Mouse (Mus musculus) cerebellum, adult 11 months (tissue): ENCODE results near the gene Mctp2.

Experiments used
- DNase-seq: peaks from one replicate; pipeline ENCODE4 v3.0.0; 2022

The Mctp2 gene

DNA sequence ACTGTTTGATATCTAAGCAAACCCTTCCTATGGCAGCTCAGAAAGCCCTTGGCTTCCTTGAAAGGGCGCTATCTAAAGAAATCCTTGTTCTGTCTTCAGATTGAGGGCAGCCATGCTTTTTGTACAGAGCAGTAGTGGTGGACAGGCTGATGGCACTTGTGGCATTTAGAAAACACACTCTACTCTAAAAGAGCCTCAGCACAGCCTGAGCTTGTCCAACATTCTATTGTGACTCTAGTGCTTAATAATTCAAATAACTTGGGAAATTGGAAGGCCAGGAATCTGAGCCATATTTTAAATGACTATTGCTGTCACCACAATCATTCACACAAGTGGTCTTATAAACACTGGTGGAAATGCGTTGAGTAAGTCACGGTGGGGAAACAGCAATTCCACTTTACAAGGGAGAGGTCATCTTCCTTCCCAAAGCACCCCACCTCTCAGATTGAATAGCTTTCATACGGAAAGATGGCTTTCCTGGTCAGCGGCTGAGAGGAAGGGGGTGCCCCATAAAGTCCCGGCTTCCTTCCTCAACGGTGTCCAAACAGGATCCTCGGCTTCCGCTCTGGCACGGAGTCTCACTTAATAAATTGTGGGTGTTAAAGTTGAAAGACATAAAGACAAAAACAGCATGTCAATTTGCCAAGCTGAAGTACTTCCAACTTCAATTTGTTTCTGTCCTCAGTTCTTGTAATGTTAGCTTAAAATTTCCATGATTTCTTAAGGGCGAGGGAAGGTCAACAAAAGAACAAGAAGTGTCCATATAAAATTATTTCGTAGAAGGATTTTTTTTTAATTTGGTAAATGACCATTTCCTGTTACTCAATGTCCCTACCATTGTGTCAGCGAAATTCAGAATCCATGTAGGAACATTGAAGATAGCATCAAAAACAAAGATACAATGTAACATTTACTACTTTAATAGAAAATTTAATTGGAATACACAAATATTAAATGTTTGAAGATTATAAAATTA lies 140.4 kb downstream of the Mctp2 start:
- DNase-seq, result no peak

DNA sequence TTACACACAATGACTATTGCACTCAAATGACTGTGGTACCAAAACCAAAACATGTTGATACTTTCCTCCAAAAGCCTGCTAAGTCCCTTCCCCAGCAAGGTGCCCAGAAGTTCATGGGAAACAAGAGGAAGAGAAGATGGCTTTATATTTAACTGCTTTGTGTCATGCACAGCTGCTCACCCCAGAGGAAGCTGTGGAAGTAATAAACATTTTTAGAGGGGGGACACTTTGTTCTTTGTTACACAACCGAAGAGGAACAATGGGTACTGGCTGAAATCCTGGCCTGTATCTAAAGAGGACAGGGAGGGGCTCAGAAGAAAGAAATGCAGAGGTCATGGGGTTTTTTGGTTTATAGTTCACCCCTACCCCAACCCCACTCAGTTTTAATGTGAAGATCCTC lies 144.2 kb downstream of the Mctp2 start:
- no peak for DNase-seq

DNA sequence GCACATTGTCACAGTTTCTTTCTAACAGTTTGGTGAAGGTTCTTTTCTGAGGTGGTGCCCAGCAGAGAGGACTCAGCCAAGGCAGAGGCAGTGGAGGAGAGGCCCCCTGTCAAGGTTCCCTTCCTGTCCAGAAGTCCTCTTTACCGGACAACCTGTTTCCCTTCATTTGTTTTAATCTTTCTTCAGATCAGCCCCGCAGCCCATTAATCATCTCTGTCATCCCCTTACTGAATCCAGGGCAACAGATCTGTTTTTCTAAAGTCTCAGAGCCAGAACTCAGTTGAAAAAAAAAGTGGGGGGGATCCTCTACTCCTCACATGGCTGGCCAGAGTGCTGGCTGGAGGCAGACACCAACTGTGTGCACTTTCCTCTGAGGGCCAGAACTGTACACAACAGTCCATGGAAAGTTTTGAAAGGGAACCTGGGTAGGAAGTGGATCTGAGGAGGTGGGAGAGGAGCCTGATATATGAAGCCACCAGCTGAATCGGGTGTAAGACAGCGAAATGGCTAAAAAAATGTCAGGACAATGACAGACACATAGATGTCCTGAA lies 146.8 kb downstream of the Mctp2 start:
- no peak for DNase-seq

DNA sequence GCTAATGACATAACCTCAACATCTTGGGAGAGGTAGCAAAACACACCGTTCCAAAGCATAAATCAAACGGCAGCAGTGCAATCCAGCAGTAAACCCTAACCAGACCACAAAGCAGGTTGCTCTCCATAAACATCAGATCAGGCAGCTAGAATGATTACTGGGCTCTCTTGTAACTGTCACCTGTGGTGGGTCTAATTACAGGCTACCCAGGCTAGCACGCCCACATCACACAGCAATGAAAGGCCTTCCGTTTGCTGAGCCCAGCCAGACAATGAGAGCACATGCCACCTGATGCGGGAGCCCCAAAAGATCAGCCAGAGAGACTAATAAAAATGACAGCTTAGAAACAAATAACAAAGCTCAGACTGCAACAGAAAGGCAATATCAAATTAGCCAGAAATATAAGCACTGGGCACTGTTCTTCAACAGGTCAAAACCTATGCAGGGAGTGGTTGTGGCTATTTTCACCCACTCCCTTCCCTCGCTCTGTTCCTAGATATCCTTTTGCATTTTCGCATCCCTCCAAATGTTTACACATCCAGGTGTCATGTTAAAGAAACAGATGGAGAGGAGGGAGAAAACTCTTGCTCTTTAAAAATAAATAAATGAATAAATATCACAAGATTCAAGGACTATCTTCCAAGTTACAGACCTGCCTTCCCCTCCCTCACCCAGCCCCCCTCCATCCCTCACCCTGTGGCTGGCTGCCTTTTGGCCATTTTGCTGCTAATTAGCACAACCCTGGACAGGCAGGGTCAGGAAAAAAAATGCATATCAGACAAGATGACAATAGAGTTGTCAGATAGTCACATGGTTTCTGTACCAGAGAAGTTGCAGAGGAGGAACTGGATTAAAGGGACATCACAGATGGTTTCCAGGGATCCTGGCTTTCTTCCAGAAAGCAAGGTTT lies 155.4 kb downstream of the Mctp2 start:
- no peak for DNase-seq

DNA sequence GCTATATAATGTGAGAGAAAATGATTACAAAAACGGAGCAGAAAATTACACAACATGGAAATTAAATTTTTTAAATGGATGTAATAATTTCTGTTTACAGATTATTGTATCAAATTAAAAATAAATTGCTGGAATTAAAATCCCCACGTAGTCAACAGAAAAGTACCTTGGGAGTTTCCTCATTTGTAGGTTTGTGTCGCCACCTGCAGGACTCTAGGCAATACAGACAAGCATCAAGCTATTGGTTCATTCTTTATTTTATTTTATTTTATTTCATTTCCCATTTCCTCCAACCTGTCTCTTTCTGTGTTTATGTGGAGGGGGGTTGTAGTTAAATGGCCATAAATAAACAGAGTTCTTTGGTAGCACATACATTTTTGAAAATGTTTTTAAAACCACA lies 157.3 kb downstream of the Mctp2 start:
- DNase-seq, result no peak

DNA sequence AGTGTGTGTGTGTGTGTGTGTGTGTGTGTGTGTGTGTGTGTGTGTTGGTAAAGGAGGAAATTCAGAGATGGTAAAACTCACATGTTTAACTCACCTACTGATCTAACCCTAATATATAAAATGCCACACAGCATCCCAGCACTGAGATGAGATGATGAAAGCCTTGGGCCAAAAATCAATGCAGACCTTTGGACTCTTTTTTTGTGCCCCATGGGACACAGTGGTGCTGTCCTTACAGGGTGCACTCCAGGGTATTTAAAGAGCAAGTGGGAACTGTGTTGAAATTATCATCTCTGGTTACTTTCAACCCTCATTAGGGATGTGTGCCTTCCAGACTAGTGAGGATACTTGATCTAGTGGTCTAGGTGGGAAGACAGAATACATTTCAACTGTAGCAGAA lies 159.6 kb downstream of the Mctp2 start:
- no peak for DNase-seq

DNA sequence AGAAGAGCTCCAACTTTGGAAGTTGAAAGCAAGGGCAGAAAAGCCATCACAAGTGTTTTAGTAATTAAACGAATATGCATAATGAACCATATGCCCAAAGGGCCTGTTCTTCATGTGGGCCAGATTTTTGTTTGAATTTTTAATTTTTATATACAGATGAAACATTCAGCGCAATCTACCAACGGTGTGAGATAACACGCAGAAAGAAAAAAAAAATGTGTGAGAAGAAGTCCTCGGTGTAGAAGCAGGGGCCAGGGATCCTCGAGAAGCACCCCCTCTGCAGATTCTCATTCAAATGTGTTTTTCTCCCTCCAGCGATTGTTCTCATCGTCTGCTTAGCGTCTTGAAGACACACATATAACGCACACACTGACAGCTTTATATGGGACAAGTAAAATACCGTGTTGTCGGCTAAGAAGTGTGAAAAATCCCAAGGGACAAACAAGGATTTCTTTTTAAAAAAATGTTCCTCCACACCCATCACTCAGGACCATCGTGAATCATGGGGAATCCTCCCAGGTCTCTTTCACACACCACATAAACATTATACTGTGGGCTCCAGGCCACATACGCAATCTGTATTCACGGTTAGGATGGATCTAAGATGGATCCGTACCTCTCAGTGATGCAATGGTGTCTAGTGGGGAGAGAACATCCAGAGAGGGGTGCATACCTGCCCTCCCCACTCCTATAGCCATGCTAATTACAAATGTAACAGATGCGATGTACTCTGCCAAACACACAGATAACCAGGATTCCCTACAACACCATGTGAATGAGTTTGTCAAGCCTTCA lies 160.5 kb downstream of the Mctp2 start:
- no peak for DNase-seq

DNA sequence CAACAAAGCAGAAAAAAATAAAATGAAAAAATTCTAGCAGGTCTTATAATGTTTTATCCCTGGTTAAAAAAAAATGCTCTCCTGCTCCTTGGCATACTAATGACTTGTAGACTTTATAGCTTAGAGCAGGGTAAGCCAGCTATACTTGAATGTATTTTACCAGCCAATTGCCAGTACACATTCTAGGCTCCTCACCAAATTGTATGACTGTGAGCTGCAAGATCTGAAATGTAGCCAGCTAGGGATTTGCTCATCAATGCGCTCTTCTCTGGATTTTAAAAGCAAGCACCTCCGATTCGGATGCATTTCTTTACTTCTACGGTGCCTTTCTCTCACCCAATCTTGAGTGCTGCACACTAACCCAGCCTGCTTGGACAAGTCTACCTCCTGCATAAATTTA lies 167.7 kb downstream of the Mctp2 start:
- DNase-seq, result no peak

DNA sequence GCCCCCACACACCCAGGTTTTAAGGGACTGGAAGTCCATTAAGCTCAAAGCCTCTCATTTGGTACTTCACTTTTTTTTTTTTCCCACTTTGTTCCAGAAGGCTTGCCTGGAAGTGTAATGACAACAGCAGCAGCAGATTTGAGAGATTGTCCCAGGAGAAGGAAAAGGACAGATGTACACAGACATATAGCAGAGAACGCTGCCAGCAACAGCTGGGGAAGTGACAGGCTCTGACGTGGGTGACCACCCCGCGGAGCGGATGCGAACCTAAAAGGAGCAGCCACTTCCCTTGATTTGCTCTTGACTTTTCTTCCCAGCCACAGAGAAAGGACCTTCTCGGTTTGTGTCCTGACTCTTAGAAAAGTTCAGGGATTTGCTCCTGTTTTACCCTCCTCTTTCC lies 185.4 kb downstream of the Mctp2 start:
- no peak for DNase-seq

DNA sequence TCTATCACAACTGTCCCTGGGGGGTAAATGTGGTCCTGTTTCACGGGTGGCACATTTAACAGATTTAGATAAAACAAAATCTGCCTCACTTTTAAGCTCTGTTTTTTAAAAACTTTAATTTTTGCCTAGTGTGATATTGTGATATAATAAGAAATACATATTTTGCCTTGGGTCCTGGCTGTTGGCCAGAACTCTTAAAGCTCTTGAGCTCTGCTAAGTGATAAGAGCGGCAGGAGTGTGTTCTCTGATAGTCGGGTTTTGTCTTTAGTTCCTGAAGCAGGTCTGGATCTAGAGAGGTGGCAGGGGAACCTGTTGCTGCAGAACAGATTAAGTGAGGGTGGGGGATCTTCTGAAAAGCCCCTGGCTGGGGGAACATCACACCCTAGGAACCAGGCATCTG lies 186.7 kb downstream of the Mctp2 start:
- DNase-seq, result no peak

DNA sequence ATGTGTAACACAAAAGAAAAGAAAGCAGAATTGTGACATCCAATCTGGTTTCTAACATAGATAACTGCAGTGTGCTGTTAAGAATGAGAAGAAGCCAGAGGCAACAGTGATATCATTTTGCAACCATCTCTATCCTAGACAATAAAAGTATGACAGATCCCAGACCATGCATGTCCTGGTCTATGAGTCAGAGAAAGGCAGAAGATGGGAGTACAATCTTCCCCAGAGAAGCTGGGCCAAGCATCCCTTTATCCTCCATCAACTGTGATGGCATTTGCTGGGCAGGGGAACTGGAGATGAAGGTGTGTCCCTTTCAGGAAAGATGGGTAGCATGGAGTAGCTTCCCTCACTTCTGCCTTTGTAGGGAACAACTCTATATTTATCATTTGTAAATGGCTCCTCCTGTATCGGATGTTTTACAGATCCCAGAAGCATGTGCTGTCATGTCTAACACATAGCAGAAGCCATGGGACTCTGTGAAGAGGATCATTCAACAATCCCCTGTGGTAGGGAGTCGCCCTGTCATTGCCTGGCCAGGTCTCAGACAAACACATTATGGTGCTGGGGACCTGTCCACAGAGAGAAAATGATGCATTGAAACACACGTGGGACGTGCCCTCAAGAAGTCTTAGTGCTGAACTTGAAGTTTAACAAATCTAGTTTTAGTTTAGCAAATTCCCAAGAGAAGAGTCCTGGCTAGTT lies 188.9 kb downstream of the Mctp2 start:
- DNase-seq, result no peak

DNA sequence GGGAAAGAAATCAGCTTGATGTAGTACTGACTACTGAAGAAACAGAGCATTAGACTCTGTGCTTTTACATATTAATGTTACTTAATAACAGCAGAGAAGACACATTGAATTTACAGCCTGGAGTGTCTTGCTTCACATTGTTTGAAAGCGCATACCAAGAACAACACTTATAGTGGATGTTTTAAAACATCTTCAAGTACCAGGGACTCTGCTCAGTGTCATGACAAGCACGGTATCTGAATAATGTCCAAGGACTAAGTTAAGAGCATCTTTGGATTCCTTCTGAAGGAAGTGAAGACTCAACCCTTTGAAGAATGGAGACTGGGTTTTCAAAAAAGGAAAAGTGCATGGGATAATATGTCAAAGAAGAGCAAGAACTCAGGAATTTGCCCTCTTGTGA lies 191.3 kb downstream of the Mctp2 start:
- no peak for DNase-seq

DNA sequence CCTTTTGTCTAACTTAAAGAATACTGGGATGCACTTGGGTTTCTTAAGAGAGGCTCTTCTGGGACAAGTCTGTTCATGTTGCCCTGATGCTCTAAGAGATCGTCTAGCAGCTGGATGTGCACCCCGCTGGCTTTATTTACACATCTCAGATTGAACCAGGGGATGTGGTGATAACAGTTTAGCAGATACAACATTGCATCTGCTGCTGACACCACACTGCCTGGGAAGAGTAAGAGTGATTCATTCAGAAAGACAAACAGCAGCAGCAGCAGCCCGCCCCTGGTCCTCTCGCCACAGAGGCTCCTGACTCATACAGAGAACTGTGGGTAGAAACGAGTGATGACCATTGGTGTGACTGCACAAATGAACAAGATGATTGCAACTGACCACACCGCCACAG lies 195.8 kb downstream of the Mctp2 start:
- DNase-seq, result no peak

DNA sequence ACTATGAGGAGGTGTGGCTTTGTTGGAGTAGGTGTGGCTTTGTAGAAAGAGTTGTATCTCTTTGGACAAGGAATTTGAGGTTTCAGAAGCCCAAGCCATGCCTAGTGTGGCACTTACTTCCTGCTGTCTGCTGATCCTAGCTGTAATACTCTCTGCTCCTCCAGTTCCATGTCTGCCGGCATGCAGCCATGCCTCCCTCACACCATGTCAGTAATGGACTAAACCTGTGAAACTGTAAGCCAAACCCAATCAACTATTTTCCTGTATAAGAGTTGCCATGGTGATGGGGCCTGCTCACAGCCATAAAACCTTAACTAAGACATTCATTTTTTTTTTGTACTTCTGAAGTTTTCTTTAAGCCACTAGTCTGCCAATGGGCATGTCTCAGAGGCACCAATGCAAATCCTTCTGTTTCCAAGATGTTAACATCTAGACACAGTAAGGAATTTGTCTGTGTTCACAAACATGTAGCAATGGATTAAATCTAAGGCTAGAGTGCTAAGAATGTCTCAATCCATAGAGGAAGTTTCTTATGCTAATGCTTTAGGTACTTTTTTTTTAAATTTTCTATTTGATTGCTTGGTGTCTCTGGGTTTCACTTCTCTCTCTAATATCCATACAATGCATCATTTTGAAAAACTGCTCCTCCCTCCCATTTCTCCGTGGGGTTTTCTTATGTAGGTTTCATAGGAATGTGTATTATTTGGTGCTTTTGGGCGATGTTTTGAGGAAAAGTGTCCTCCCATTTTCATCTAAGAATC lies 197.6 kb downstream of the Mctp2 start:
- no peak for DNase-seq

DNA sequence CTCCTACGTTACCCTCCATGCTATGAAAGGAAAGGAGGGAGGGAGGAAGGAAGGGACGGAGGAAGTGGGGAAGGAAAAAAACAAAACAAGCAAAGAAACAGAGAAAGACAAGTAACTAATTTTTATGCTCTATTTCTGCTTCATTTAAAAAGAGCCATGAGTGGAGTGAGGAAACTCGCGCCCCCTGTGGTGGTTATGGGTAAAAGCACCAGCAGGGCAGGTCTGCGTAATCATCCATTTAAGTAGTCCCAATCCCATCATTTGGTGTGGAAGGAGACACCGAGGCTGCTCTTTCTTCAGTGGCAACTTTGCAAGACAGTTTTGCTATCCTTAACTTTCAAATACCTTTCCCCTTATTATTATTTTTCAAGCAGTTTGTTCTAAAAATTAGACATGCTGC lies 202.2 kb downstream of the Mctp2 start:
- no peak for DNase-seq

DNA sequence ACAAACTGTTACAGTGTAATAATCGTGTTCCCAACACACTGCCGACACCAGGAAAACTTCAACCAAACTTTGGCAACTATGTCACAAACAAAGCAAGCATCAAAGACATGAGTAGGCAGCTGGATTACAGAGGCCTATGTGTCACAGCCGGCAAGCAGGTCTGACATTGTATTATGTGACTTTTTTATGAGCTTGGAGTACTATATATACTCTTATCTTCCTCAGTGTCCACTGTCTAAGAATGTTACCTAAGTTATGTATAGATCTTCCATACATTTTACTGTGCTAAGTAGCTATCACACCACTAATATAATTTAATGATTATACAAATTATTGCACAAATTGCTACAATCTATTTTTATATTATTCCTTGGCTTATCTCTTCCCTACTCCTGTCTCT lies 202.8 kb downstream of the Mctp2 start:
- no peak for DNase-seq

DNA sequence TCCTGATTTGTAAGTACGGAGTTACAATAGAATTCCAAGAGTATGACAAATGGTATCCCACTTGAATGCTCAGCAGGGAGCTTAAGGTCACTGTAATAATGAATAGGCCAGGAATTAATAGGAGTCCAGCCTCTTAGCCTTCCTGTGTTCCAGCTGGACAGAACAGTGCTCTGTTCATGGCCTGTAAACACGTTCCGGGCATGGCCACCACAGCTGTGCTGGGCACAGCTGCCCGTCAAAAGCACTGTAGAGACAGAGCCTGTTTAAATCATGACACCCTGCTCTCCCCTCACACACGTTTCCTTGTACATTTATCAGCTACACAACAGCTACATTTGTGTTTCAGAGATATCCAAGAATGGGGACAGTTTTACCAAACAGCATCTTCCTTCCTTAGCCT lies 205.7 kb downstream of the Mctp2 start:
- no peak for DNase-seq

DNA sequence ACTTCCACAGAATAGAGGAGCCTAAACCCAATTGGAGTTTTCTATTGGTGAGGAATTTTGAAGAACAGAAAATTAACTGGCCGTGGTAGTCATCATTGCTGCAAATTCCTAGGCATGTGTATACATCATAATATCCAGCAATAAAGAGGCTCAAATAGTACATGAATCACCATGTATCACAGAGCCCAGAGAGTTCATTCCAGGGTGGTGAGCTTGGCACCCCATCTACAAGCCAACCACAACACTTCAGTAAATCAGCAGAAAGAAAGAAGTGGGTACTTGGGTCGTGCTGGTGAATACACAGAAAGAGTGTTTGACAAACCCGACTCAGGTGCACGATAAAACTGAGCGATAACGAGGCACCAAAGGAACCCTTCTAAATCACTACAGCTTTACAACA lies 207.8 kb downstream of the Mctp2 start:
- no peak for DNase-seq

DNA sequence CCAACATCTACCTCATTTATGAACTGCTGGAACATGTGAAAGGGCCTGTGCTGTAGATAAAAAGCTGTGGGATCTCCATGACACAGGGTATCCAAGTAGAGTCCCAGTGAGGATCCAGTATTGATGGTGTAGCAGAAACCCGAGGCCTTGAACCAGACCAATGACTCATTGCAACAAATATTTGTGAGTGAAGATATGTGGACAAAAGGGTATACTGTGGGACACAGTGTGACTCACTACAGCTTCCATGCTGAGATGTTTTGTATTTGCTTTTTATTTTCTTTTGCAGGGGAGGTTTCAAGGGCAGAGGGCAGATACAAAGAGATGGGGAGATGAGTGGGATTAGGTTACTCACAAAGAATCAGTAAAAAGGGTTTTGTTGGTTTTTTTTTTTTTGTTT lies 209.4 kb downstream of the Mctp2 start:
- no peak for DNase-seq

DNA sequence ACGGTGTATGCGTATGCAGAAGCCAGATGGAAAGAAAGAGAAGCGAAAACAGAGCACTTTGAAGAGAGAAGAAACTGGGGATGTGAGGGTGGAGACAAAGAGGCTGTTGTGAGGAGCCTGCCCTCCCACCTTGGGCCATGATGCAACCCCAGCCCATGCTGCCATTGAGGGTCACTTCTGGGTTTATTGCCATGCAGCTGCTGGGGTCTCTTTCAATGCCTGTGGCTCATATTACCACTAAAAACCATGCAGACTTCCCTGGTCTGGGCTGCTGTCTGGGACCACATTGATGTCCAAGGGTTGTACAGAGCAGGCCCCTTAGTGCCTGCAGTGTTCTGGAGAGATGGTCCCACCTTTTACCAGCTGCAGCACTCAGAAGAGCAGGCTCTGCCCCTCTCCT lies 210.0 kb downstream of the Mctp2 start:
- no peak for DNase-seq

DNA sequence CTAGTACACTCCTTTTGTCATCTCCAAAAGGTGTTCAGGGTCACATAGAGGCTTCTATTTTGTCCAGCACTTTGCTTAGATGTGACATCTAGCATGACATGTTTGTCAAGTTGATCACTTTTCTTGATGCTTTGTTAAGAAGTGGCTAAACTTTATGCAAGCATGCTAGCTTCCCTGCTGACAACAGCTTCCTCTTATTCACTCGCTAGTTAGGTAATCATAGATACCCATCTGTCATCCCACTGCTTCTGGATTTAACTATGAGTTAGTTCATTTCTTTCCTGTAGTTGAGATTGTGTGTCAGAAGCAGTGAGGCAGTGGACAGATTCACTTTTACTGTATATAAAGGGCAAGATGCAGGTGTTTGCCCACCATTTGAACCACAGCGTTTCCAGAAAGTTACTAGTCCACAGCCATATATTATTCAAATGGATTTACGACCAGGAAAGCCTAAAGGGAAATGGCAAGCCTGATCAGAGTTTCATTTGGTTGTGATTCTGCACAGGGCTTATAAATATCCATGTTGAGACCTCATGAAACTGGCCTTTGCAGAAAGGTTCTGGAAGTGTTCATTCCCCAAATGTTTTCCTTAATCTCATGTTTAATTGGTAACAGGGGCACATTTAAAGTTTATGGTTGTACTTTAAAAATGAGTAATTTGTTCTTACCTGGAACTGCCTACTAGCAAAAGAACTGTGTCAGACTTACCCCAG lies 216.8 kb downstream of the Mctp2 start:
- DNase-seq, result no peak
